Mouse (Mus musculus): ENCODE results near the gene Vsx1.
A peak's percentile ranks its signal among the peaks of the same experiment; 100 is the strongest.

Gene Vsx1

DNA sequence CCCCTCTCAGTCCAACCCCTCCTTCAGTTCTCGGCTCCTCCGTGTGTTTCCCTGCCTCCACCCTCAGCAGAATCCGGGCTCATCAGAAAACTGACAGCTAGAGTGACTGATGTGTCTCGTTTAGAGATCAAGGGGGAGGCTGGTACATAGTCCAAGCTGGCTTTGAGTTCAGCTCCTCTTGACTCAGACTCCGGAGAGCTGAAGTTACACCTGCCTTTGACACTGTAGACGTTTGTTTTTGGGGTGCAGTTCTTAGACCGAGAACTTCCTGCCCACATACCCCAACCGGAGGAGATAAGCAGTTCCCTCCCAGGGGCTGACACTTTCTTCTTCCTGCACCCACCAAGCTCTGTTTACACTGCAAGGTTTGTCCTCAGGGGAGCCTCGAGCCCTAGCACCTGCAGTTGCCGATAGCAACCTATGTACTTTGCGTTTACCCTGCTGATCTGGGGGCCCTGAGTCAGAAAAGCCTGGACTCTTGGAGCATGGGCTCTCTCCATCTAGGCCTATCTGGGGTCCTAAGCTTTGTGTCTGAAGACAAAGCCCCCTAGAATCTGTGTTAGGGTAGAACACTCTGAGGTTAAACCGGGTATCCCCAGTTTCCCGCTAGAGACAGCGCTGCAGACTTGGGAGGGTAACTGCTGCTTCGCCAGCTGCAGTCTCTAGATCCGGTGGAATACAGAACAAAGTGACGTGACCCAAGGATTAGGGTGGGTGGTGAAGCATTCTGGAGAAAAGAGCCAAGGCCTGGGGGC, 21.9 kb downstream of the Vsx1 start:
- peak; percentile 39 for DNase-seq

DNA sequence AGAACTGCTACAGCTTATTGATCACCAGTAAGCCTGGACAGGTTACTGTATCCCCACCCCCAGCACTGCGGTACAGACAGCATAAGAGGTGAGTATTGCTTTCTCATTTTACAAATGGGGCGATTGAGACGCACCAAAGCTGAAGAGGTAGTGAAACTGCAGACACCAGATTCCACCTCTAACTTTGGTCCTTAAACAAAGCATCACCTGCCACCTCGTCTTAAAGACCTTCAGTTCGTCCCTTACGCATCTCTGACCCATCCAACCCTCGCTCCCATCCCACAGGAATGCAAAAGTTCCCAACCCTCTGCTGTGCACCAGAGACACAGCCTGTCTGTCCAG, 22.5 kb downstream of the Vsx1 start:
- DNase-seq, result no peak

DNA sequence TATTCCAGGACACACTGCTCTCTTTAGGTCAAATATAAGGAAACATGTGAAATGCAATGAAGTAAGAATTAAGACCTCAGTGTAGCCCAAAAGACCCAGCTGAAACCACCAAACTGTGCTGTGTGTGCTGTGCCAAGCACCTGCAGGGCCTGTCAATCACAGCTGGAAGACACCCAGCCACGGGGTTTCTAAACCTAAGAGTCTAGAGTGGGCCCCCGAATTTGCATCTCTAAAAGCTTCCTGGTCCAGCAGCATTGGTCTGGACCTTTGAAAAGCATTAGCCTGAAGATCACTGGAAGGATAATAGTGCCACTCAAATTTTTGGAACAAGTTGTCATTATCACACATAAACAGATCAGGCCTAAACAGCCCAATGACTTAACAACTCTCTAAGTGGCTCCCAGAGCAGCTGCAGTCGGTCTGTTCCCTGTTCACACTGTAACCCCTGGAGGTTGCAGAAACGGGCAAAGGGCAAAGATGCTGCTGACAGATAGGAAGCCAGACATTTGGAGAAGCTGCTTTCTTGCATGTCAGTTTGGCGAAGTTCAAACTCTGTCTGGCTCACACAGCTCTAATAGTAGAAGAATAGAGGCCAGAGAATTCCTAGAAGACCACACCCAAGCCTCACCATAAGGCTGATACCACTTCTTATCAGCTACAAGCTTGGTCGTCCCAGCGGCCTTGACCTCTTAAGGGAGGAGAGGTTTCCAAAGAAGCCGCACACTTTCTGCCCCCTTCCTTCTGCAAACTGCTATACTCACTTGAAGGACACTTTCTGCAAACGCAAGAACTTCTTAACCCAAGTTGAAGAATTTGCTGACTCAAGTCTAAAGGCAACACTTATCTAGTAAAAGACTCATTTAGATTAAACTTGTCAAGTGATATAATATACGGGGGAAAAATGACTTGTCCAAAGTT, 23.4 kb downstream of the Vsx1 start:
- DNase-seq, result peak; percentile 63

DNA sequence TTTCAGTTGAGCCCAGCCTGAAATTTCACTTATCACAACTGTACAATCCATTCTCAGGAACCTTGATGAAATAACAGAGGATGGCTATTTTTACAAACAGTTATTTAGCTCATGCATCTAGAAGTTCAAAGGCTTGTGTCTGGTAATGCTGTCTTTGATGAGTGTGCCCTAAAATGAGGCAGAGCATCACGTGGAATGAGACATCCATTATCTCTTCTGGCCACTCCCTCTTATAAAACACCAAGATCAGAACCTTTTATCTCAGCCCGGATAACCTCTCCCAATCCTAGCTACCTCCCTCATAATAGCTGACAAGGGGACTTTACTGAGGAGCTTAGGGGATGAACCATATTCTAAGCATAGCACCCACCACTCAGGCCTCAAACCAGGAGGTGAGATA, 24.2 kb downstream of the Vsx1 start:
- no peak for DNase-seq

DNA sequence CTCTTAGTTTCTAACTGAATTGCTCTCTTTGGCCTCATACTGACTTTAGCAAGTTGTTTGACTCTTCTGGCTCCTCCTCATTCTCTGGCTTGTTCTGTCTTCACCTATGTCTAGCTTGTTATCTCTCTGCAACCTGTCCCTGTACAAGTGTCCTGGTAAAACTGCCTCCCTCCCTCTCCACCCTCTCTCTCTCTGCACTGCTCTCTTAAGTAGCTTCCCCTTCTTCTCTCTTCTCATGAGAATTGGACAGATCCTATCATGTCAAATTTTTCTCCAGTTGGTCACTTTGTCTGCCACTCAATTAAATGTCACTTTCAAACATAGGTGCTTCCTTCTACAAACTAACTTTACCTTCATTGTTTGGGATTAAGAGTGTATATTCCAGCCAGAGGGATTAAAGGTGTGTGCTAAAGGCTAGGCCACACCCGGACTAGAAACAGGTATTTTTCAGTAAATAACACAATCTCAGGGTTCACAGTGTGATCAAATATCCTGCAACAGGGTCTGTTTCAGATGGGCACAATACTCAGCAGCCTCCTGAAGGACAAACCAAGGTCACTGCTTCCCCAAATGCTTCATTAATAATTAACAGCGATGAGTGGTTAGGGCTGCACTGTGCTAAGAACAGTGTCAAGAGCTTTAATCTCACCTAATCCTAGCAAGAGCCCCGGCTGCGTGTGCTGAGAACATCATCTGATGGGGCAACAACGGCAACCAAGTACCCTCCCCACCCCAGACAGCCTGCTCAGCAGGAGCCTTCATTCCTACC, 24.8 kb downstream of the Vsx1 start:
- DNase-seq, result no peak

DNA sequence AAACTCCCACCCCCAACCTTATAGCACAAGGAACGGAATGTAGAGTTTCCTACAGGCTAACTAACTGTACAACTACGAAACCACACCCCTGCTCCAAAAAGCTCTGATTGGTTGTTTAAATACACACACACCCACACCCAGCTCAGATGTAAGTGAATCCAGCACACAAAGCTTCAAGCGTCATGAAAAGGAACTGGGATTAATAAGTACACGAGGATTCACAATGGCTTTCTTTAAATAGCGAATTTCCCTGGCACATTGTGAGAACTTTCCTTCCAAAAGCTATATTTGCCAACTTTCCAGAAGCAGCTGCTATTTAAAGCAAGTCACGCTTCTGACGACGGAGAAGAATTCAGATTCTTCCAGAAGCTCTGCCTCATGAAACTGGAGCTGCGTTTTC, 25.9 kb downstream of the Vsx1 start:
- DNase-seq, result no peak

DNA sequence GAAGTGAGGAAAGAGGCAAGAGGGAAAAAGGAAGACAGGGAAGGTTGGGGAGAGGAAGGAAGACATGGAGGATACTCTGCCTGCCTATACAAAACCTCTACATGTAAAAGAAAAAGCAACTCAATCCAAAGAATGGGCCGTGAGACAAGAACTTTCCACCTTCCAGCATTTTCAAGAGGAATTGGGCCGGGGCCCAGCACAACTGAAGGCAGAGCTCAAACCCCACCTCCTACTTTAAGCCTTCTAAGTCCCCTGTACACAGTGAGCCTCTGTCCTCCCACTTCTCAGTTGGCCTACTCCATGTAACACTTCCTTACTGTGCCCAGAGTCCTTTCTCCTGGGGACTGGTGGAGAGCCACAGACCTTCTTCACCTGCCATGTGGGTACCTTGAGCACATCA, 27.2 kb downstream of the Vsx1 start:
- no peak for DNase-seq

DNA sequence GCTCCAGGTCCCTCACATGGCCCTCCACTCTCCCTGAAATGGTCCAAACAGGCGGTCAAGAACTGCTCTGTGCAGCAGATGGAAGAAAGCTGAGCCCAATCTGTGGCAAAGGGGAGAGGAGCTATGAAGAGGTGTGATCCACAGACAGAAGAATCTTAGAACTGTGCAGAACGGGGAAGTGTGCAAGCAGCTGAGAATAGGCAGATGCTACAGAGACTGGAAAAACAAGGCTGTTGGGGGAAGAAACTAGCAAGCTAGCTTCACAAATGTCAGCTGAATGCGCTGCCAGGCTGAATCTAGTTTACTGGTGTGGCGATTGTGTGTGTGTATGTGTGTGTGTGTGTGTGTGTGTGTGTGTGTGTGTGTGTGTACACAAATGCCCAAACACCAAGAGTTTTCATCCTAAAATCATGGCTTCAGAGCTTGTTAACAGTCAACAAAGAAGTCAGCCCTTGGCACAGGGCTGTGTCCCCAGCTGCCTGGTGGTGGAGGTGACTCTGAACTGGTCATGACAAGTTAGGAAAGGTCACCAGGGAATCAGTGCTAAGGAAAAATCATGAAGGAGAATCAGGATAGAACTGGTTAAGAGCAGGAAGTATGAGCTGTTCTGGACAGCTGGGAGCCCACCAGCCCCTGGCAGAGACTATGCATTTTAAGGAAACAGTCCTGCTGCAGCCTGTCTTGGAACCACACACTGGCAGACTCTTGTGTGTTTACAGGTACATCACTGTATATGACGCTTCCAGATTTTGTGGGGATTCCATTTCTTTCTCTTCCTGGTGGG, 28.3 kb downstream of the Vsx1 start:
- peak; percentile 40 for DNase-seq

DNA sequence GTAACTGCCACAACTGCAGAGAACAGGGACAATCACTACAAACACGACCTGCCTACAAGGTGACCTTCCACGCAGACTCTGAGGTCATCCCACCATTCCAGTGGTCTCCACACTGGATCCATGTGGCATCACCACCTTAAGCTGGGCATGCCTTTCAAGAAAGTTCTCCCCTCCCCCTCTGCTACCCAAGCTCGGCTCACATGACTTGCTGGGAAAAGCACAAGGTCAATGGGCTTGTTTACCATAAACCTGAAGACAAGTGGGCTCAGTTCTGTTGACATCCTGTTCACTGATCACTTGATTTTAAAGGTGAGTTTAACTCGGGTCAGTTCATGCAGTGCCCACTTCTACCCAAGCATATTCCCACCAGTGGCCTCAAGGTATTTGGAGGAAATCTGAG, 29.1 kb downstream of the Vsx1 start:
- no peak for DNase-seq

DNA sequence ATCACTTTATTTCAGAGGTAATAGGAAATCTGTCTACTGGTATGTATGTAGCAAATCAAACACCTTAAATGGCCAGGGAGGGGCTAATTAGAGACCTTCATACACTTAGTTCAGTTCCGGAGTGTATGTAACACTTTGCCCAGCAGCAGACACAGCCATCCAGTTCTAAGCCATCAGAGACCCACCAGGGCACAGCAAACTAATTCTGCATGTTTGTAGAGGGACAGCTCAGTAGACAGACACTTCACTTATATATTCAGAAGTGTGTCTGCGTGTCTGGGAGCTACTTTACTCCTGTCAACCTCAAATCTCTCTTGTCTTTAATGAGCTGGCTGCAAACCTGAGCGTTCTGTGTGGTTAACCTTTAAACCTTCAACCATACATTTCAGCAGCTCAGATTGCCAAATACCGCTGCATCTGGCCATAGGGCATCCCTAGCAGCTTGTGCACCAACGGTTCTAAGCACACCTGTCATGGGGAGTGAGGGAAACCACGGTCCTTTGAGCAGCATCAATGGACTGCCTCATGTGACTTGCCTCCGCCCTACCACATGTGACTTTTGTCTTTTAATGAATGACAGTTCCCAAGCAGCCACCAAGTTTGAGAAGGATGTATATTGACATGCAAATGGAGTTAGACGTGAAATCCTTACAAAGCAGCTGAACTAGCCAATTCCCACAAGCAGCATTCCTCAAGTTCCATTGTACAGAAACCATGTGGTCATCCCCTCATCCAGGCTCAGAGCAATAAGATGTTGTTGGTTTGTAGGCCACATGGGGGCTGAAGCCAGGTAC, 32.0 kb downstream of the Vsx1 start:
- DNase-seq, result no peak

DNA sequence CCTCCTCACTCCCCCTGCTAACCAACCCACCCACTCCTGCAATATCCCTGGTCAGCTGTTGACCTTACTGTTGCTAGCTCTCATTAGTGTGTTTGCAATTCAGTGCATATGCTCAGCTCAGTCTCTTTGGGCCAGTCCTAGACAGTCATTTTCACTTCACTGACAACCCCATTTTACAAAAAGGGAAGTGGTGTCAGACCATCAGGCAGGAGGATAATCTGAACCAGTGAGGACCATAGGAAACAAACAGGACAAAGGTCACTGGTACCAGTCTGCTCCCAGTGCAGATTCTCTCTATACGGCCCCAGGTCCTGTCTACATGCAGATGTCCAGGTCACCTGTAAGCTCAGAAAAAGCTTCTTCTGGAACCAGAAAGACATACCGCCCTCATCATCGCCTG, 33.0 kb downstream of the Vsx1 start:
- no peak for DNase-seq

DNA sequence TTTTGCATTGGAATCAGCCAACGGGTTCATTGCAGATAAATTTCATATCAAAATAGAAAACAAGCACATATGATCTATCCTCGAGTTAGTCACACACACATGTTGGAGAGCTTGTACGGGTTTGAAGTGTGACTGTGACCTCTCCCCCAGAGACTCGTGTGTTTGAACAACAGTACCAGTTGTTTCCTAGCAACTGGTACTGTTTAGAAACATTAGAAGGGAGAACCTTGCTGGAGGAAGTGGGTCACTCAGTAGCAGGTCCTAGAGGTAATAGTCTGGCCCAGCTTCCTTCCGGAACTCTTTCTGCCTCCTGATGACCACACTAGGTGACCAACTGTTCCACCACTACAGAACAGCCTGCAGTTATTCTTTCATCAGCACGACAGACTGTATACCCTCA, 33.9 kb downstream of the Vsx1 start:
- DNase-seq, result no peak

DNA sequence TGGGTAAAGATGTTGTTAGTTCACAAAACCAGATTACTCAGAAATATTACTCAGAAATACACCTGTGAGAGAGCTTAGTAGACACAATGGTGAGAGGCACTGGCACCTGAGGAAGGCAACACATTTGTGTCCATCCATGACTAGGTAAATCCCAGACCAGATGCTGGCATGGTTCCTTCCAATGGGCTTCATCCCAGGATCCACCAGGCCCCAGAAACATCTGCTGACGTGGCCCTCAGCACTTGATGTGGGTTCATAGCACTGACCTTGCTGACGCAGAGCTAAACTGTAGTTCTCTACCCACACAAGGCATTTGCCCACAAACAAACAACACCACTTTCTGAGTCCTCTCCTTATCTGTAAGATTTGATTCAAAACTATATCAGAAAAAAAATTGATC, 34.3 kb downstream of the Vsx1 start:
- peak; percentile 34 for DNase-seq

DNA sequence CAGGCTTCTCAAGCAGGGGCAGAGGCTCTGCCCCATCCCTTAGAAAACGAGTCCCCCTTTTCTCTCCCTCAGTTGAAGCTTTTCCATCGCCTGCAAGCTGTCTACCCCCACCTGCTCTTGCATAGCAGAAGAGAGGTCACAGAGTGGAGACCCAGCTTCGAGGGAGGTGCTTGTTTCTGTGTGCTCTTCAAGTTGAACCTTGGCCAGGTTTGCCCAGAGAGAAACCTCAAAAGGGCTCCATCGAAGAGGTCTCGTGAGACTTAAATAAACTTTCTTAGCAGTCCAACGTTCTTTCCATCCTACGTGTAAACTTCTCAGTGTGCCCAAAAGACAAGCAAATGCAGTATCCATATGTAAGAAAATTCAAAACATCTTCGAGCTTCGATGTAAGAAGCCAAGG, 37.8 kb downstream of the Vsx1 start:
- DNase-seq, result no peak

DNA sequence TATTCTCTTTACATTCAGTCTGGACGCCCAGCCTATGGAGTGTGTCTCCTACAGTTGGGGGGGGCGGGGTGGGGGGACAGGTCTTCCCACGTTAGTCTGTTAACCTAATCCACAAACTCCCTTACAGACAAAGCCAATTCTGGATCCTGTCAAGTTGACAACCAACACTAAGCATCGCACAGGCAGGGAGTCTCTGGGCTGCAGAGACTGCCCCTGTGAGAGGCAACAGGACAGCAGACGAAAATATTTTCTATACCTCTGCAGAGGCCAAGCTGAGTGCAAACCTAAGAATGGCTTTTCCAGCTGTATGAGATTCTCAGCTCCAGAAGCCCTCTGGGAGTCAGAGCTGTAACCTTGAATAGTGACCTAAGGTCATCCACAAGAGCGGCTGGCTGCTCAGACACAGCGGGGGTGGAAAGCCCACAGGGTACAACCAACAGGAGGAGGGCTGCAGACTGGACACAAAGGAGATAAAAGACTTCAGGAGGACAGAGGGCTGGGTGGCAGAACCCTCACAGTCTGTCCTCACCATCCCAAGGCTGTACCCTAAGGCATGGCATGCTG, 38.6 kb downstream of the Vsx1 start:
- DNase-seq, result no peak

DNA sequence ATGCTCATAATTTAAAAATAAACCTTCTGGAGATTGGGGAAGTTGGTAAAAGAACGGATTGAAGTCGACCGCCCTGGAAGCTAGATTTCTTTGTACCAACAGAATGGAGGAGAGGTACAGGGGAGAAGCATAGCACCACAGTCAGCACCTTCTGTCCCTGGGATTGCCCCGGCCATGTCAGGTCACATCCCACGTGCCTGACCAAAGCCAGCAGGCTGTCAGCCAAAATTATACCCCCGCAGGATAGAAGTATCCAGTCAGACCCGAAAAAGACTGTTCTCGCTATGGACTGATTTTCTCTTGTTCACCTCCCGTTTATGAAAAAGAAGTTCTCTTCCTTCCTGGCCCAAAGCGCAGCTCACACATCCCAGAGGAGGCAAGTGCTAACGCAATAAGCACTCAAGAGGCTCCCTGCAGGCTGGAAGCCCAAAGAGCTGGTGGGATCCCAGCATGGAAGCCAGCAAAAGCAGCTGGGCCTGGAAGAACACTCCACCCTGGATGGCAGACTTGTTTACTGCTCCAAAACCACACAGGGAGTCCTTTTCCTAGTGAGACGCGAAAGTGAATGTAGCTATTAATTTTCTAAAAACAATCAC, 40.8 kb downstream of the Vsx1 start:
- DNase-seq, result no peak

DNA sequence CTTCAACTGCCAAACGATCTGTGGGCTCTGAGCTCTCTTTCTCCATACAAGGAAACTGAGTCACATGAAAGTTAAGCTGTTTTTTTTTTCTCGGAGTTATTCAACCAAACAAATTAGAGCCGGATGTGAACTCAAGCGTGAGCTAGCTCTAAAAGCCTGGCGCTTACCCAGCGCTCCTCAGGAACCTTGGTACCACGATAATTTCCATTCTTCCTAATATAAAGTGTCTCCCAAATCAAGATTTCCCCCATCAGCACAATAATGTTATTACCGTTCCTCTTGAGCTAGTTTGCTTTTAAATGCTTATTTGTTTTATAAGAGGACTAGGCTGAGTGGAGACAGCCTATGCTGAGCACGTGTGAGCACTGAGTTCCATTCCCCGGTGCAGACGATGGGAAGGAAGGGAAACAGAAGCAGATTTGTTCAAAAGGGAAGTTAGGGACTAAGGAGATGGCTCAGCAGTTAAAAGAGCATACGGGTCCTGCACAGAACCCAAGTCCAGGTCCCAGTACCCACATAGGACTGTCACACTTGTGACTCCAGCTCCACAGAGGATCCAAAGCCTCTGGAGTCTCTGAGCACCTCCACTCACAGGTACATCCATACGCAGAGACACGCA, 41.4 kb downstream of the Vsx1 start:
- DNase-seq, result no peak

DNA sequence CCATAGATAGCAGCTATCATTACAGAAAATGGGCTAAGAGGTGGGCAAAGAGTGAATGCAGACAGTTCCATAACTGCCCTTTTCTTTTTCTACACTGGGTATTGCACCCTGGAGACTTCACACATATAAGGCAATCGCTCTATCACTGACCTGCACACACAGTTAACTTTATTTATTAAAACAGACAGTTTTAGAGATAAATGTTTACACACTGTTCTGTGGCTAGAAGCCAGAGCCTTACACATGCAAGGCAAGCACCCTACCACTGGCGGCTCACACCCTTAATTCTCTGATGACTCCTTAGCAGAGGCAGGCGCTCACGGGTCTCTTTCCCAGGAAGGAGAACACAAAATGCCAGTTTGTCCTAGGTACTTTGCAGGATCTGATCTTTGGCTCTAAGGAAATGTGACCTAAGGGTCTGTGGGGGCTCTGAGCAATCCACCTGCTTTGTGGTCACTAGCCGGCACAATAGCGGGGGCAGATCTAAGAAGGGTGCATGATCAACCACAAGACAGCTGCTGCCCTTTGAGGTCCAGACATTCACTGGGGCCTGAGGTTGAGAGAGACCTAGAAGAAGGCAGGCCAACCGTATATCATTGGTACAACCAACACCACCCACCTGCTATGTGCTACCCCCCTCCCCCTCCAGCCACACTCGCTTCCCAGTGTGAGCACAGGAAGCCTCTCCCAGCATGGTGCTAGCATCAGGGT, 42.6 kb downstream of the Vsx1 start:
- DNase-seq, result no peak

DNA sequence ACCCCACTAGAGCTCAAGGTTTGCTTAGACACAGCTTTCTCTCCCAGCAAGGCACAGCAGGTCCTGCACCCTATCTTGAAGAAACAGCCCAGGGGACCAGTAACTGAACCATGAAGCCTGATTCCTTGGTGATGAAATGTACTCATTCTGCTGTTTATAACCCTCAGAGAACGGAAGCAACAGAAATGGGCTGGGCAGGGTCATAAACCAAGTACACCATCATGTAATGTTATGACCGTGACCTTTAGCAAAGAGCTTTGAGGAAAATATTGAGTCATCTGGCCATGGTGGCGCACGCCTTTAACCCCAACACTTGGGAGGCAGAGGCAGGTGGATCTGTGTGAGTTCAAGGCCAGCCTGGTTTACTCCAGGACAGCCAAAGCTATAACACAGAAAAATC, 43.9 kb downstream of the Vsx1 start:
- DNase-seq, result no peak

Data from kidney, postnatal 10 days (tissue).